Mouse (Mus musculus): ENCODE measurements at regions not wholly inside any gene's neighbourhood (a gene's known extent, or its start where the extent isn't known, plus 50 kb on each side); places are given as distances from the start of the nearest gene placed in this dataset.

DNA sequence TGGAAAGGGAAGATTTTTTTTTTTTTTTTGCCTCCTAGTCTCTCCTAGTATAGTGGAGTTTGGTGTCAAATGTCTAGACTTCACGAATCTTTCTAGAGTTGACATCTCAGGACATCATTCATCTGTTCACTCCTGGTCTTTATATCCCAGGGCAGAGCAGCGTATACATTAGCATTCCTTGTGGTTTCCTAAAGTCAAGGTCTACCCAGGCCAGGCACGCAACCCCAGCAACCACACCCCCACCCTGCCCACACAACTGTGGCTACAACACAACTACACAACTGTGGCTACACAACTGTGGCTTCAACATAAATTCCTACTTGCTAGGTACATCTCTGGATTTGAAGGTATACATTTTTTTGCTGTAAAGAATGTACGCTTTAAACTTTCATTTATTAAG, 122.2 kb downstream of the Ppp1r3a start:
- H3K4me3 ChIP-seq = no peak overlapping the region
- H3K4me2 ChIP-seq (ENCODE audit: low read depth) = no peak overlapping the region
- no peaks in the 10 kb centered on the region for H3K27me3 ChIP-seq (ENCODE audit: control insufficient read depth, insufficient read depth, insufficient read length)
- H3K36me3 ChIP-seq (ENCODE audit: control insufficient read depth, insufficient read depth) = no peaks in the 10 kb centered on the region
- TF ChIP-seq POLR2A (IDR thresholded peaks at IDR 0.05; ENCODE audit: insufficient read length, low read depth) (no peak), E2F4 (IDR thresholded peaks at IDR 0.05; ENCODE audit: insufficient read depth) (no peak), REST (IDR thresholded peaks at IDR 0.05; ENCODE audit: insufficient read depth, insufficient read length) (no peak), SRF (IDR thresholded peaks at IDR 0.05; ENCODE audit: control insufficient read depth, insufficient read length, low read depth) (no peak), MAX (IDR thresholded peaks at IDR 0.05; ENCODE audit: low read depth) (no peak), TCF12 (IDR thresholded peaks at IDR 0.05; ENCODE audit: insufficient read depth, poor library complexity, severe bottlenecking) (no peak), MYOD1 (IDR thresholded peaks at IDR 0.05; ENCODE audit: control insufficient read depth in 1 of 3, insufficient read length in 2 of 3, low read depth in 2 of 3) (no peak), POLR2AphosphoS2 (IDR thresholded peaks at IDR 0.05; ENCODE audit: insufficient read length, low read depth) (no peak), MYOG (IDR thresholded peaks at IDR 0.05; ENCODE audit: control insufficient read depth in 1 of 3, insufficient read depth in 1 of 3, insufficient read length in 2 of 3, low read depth in 2 of 3) (no peak)
- H3K79me2 ChIP-seq (ENCODE audit: control insufficient read depth, insufficient read depth) = no peaks in the 10 kb centered on the region
- no peak overlapping the region for H3ac ChIP-seq (ENCODE audit: control insufficient read depth, insufficient read length)

- no peaks in the 10 kb centered on the region for H3K27me3 ChIP-seq (ENCODE audit: control insufficient read depth, insufficient read depth, insufficient read length)
These were observed 123.2 kb downstream of the Ppp1r3a start for GRCm38 (mm10) chr6:14631719-14632445.

DNA sequence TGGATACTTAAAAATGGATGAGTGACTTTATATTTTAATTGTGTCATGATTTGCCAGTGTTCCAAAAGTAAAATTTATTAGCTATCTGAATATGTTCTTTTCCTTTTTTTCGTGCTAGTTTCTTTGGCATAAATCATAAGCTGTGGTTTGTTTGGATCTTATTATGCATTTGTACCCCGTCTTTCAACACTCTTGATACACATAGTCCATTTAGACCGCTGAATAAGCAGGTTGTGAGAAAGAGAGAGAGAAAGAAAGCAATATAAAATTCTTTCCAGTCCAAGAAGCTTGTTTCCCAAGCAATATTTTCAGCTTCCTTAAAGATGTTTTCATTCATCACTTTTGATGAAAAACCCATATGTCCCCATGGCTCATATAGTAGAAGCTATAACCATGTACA, 138.4 kb downstream of the Ppp1r3a start:
- no peak for TF ChIP-seq USF1 (IDR thresholded peaks at IDR 0.05; ENCODE audit: low read depth)
- TF ChIP-seq MAX (IDR thresholded peaks at IDR 0.05; ENCODE audit: low read depth) = no peak
- TF ChIP-seq TCF3 (IDR thresholded peaks at IDR 0.05; ENCODE audit: insufficient read length, low read depth) = no peak
- no peak for TF ChIP-seq TCF12 (IDR thresholded peaks at IDR 0.05; ENCODE audit: insufficient read depth, poor library complexity, severe bottlenecking)
- TF ChIP-seq MYOG (IDR thresholded peaks at IDR 0.05; ENCODE audit: control insufficient read depth in 1 of 3, insufficient read depth in 1 of 3, insufficient read length in 2 of 3, low read depth in 2 of 3) = no peak
- TF ChIP-seq E2F4 (IDR thresholded peaks at IDR 0.05; ENCODE audit: insufficient read depth) = no peak
- no peak for TF ChIP-seq POLR2AphosphoS2 (IDR thresholded peaks at IDR 0.05; ENCODE audit: insufficient read length, low read depth)
- no peak for TF ChIP-seq CEBPB (IDR thresholded peaks at IDR 0.05; ENCODE audit: insufficient read depth, poor library complexity, severe bottlenecking)
- no peak for TF ChIP-seq POLR2A (IDR thresholded peaks at IDR 0.05; ENCODE audit: insufficient read length, low read depth)
- TF ChIP-seq SRF (IDR thresholded peaks at IDR 0.05; ENCODE audit: control insufficient read depth, insufficient read length, low read depth) = no peak
- TF ChIP-seq MYOD1 (IDR thresholded peaks at IDR 0.05; ENCODE audit: control insufficient read depth in 1 of 3, insufficient read length in 2 of 3, low read depth in 2 of 3) = no peak
- TF ChIP-seq REST (IDR thresholded peaks at IDR 0.05; ENCODE audit: insufficient read depth, insufficient read length) = no peak
- H3K4me3 ChIP-seq = no peak overlapping the region
- no peak overlapping the region for H3ac ChIP-seq (ENCODE audit: control insufficient read depth, insufficient read length)
- no peaks in the 10 kb centered on the region for H3K36me3 ChIP-seq (ENCODE audit: control insufficient read depth, insufficient read depth)
- no peak overlapping the region for H3K4me2 ChIP-seq (ENCODE audit: low read depth)
- H3K79me2 ChIP-seq (ENCODE audit: control insufficient read depth, insufficient read depth) = no peaks in the 10 kb centered on the region
- no peaks in the 10 kb centered on the region for H3K27me3 ChIP-seq (ENCODE audit: control insufficient read depth, insufficient read depth, insufficient read length)

More at GRCm38 (mm10) chr6:14631719-14632445, 123.2 kb downstream of the Ppp1r3a start:
- Histone ChIP-seq H3K79me2 (ENCODE audit: control insufficient read depth, insufficient read depth) (no peaks in the 10 kb centered on the region), H3ac (ENCODE audit: control insufficient read depth, insufficient read length) (no peak overlapping the region), H3K4me3 (no peak overlapping the region), H3K36me3 (ENCODE audit: control insufficient read depth, insufficient read depth) (no peaks in the 10 kb centered on the region), H3K4me2 (ENCODE audit: low read depth) (no peak overlapping the region)
- no peak for TF ChIP-seq SRF (IDR thresholded peaks at IDR 0.05; ENCODE audit: control insufficient read depth, insufficient read length, low read depth)
- no peak for TF ChIP-seq POLR2AphosphoS2 (IDR thresholded peaks at IDR 0.05; ENCODE audit: insufficient read length, low read depth)
- no peak for TF ChIP-seq TCF12 (IDR thresholded peaks at IDR 0.05; ENCODE audit: insufficient read depth, poor library complexity, severe bottlenecking)
- no peak for TF ChIP-seq E2F4 (IDR thresholded peaks at IDR 0.05; ENCODE audit: insufficient read depth)
- no peak for TF ChIP-seq MYOG (IDR thresholded peaks at IDR 0.05; ENCODE audit: control insufficient read depth in 1 of 3, insufficient read depth in 1 of 3, insufficient read length in 2 of 3, low read depth in 2 of 3)
- no peak for TF ChIP-seq MAX (IDR thresholded peaks at IDR 0.05; ENCODE audit: low read depth)
- TF ChIP-seq TCF3 (IDR thresholded peaks at IDR 0.05; ENCODE audit: insufficient read length, low read depth) = no peak
- no peak for TF ChIP-seq POLR2A (IDR thresholded peaks at IDR 0.05; ENCODE audit: insufficient read length, low read depth)
- TF ChIP-seq MYOD1 (IDR thresholded peaks at IDR 0.05; ENCODE audit: control insufficient read depth in 1 of 3, insufficient read length in 2 of 3, low read depth in 2 of 3) = no peak
- no peak for TF ChIP-seq CEBPB (IDR thresholded peaks at IDR 0.05; ENCODE audit: insufficient read depth, poor library complexity, severe bottlenecking)

GRCm38 (mm10) chr6:14608076-14608475, 147.0 kb downstream of the Ppp1r3a start:
- H3ac ChIP-seq (ENCODE audit: control insufficient read depth, insufficient read length) = no peak overlapping the region
- no peaks in the 10 kb centered on the region for H3K79me2 ChIP-seq (ENCODE audit: control insufficient read depth, insufficient read depth)
- TF ChIP-seq TCF3 (IDR thresholded peaks at IDR 0.05; ENCODE audit: insufficient read length, low read depth) = no peak
- no peak for TF ChIP-seq E2F4 (IDR thresholded peaks at IDR 0.05; ENCODE audit: insufficient read depth)
- no peak for TF ChIP-seq MYOD1 (IDR thresholded peaks at IDR 0.05; ENCODE audit: control insufficient read depth in 1 of 3, insufficient read length in 2 of 3, low read depth in 2 of 3)
- TF ChIP-seq REST (IDR thresholded peaks at IDR 0.05; ENCODE audit: insufficient read depth, insufficient read length) = no peak
- TF ChIP-seq CEBPB (IDR thresholded peaks at IDR 0.05; ENCODE audit: insufficient read depth, poor library complexity, severe bottlenecking) = no peak
- TF ChIP-seq TCF12 (IDR thresholded peaks at IDR 0.05; ENCODE audit: insufficient read depth, poor library complexity, severe bottlenecking) = no peak
- no peak for TF ChIP-seq SRF (IDR thresholded peaks at IDR 0.05; ENCODE audit: control insufficient read depth, insufficient read length, low read depth)
- no peak for TF ChIP-seq POLR2A (IDR thresholded peaks at IDR 0.05; ENCODE audit: insufficient read length, low read depth)
- no peak for TF ChIP-seq USF1 (IDR thresholded peaks at IDR 0.05; ENCODE audit: low read depth)
- TF ChIP-seq POLR2AphosphoS2 (IDR thresholded peaks at IDR 0.05; ENCODE audit: insufficient read length, low read depth) = no peak
- no peak for TF ChIP-seq MAX (IDR thresholded peaks at IDR 0.05; ENCODE audit: low read depth)
- TF ChIP-seq MYOG (IDR thresholded peaks at IDR 0.05; ENCODE audit: control insufficient read depth in 1 of 3, insufficient read depth in 1 of 3, insufficient read length in 2 of 3, low read depth in 2 of 3) = no peak
- no peak overlapping the region for H3K4me2 ChIP-seq (ENCODE audit: low read depth)
- no peak overlapping the region for H3K4me3 ChIP-seq
- H3K36me3 ChIP-seq (ENCODE audit: control insufficient read depth, insufficient read depth) = no peaks in the 10 kb centered on the region
- H3K27me3 ChIP-seq (ENCODE audit: control insufficient read depth, insufficient read depth, insufficient read length) = no peaks in the 10 kb centered on the region
